Mouse (Mus musculus) G1E (cell line): ENCODE data around the gene Nfatc2. TPM values are rescaled to one million over a fixed set of nuclear protein-coding genes. Genes with fewer than 3 reads are reported as not detected.

Source experiments
- ATAC-seq: 2 replicates; pipeline ENCODE4 v1.8.0; 2016; ENCODE audit warnings: mild to moderate bottlenecking; ENCODE audit not compliant: insufficient number of reproducible peaks, poor library complexity, low FRiP score, severe bottlenecking; ENCODE audit errors: extremely low read depth
- DNase-seq: peaks from one replicate; pipeline ENCODE4 v3.0.0; 2012; ENCODE audit warnings: low spot score
- H3K27me3 ChIP-seq: 2 replicates; pipeline ENCODE4 v1.6.1; 2012; ENCODE audit warnings: mild to moderate bottlenecking, low read length, inconsistent platforms; ENCODE audit not compliant: insufficient read depth
- H3K36me3 ChIP-seq: replicated peaks from 2 replicates; pipeline ENCODE3; 2012; ENCODE audit warnings: mild to moderate bottlenecking, inconsistent platforms
- H3K4me1 ChIP-seq: 2 replicates; pipeline ENCODE4 v1.6.1; 2012; ENCODE audit warnings: low read depth, low read length, inconsistent platforms, mixed read lengths; ENCODE audit not compliant: insufficient read depth
- H3K4me3 ChIP-seq: 2 replicates; pipeline ENCODE4 v1.5.1; 2012; ENCODE audit warnings: low read depth, mild to moderate bottlenecking, inconsistent platforms, low read length, moderate library complexity, mixed read lengths
- H3K9me3 ChIP-seq: replicated peaks from 2 replicates; pipeline ENCODE4 v1.6.1; 2012; ENCODE audit warnings: inconsistent platforms
- CTCF ChIP-seq: IDR thresholded peaks from 2 replicates; pipeline ENCODE4 v1.5.1; 2012; ENCODE audit warnings: low read depth, low read length, inconsistent platforms, mixed read lengths
- GATA1 ChIP-seq: IDR thresholded peaks from 2 replicates; pipeline ENCODE4 v1.6.1; 2012; ENCODE audit warnings: borderline replicate concordance, low read length, inconsistent platforms, mixed read lengths
- GATA2 ChIP-seq: IDR thresholded peaks from 2 replicates; pipeline ENCODE4 v1.6.1; 2012; ENCODE audit warnings: low read depth, low read length, inconsistent platforms, borderline replicate concordance
- POLR2AphosphoS5 ChIP-seq: IDR thresholded peaks from 2 replicates; pipeline ENCODE4 v1.6.1; 2012; ENCODE audit warnings: low read depth, low read length, inconsistent platforms; ENCODE audit not compliant: insufficient replicate concordance
- TAL1 ChIP-seq: conservative IDR thresholded peaks from 2 replicates; pipeline ENCODE4 v1.6.1; 2012; ENCODE audit warnings: low read depth, low read length, inconsistent platforms, mixed read lengths
- polyA plus RNA-seq: library from polyadenylated mRNA; stranded (reverse); fragments of >175 nt; gene quantifications from 2 replicates; pipeline ENCODE4 v1.2.3, GENCODE M21; 2012
- total RNA-seq, 2 experiments: library from RNA; stranded (forward) in 1 of 2; stranded (reverse) in 1 of 2; fragments of 200-1000 nt in 1 of 2; fragments of >200 nt in 1 of 2; fragmentation: Nextera tagmentation in 1 of 2; gene quantifications; 2 replicates each; pipeline ENCODE4 v1.2.3; 2014 to 2017

Nfatc2 gene
- total and polyA plus RNA-seq, 3 experiments, result 0.27 TPM; not detected in 2

DNA sequence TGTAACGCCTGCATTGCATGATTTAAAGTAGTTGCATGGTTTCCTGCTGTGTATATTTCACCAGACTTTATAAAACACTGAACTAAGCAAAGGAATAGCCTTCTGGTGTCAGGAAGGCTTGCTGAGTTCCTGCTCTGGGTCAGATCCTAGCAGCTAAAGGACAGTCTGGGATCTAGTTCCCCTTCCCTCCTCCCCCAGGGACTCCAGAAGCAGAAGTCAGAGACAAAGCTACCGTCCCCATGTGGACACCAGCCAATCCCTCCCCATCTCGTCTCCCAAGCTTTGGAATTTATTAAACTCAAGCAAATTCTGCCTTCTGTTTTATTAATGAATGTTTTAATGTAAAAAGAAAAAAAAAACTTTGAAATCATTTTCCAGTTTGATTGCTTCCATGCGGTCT, 23.6 kb upstream of the Nfatc2 start:
- ATAC-seq, result no peak
- H3K9me3 ChIP-seq, result peaks cover 93% of the 10 kb centered on the region
- no peaks in the 10 kb centered on the region for H3K27me3 ChIP-seq
- no peak overlapping the region for H3K4me3 ChIP-seq
- DNase-seq, result no peak
- H3K4me1 ChIP-seq, result no peaks in the 10 kb centered on the region
- TF ChIP-seq GATA2 (no peak), CTCF (no peak), TAL1 (no peak), POLR2AphosphoS5 (no peak), GATA1 (no peak)
- H3K36me3 ChIP-seq, result no peaks in the 10 kb centered on the region

DNA sequence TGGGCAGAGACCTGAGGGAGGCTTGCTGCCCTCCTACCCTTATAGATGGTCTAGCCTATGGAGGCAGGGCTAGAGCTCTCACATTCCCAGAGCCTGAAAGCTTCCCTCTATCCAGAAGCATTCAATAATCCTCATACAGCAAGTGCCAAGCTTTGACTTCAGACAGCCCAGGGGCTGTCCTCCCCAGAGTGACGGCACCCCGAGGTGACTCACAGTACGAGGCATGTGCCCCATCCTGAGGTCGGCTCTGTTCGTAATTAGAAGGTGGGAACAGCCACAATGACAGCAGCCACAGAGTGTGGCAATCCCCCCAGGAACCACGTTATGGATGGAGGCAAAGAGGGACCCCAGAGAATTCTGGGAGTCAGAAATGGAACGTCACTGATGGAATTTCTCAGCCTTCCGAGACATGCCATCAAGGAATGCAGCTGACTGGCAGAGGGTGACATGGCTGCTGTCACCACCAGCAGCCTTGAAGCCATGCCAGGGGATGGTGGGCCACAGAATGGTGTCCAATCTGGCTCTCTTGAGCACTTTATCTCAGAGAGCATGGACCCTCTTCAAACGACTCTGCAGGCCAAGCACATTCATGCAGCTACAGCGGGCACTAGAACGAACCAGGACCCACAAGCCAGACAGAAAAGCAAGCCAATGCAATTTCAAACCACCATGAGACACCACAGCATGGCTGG, 19.8 kb upstream of the Nfatc2 start:
- Histone ChIP-seq H3K4me1 (no peaks in the 10 kb centered on the region), H3K36me3 (no peaks in the 10 kb centered on the region), H3K9me3 (peaks cover 94% of the 10 kb centered on the region), H3K27me3 (no peaks in the 10 kb centered on the region), H3K4me3 (no peak overlapping the region)
- ATAC-seq (no peak), DNase-seq (no peak)
- TF ChIP-seq TAL1 (no peak), CTCF (no peak), GATA1 (no peak), POLR2AphosphoS5 (no peak), GATA2 (no peak)

DNA sequence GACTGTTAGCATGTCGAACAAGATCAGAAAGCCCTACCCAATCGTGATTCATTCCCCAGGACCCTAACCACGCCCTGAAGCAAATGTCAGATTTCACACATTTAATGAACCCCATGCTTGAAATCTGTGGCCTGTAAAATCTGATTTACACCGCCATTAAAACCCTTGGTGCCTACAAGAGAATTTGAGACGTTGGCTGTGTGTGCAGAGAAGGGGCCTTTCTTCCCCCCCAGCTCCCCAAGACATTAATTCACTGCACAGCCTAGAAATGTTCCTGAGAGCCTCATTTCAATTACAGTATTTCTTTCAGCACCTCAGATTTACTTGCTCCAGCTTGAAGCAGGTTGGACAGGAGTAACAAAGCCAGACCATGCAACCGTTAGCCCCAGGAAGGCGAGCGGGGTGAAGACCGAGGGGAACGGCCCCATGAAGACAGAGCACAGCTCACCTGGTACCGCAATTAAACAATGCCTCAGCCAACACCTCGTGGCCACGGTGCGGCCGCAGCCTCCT, 16.8 kb upstream of the Nfatc2 start:
- H3K4me3 ChIP-seq, result no peak overlapping the region
- no peaks in the 10 kb centered on the region for H3K4me1 ChIP-seq
- DNase-seq (no peak), ATAC-seq (no peak)
- no peaks in the 10 kb centered on the region for H3K27me3 ChIP-seq
- no peak for TF ChIP-seq POLR2AphosphoS5
- no peak for TF ChIP-seq TAL1
- TF ChIP-seq GATA1, result no peak
- TF ChIP-seq CTCF, result no peak
- no peak for TF ChIP-seq GATA2
- no peaks in the 10 kb centered on the region for H3K36me3 ChIP-seq
- peaks cover 92% of the 10 kb centered on the region for H3K9me3 ChIP-seq

DNA sequence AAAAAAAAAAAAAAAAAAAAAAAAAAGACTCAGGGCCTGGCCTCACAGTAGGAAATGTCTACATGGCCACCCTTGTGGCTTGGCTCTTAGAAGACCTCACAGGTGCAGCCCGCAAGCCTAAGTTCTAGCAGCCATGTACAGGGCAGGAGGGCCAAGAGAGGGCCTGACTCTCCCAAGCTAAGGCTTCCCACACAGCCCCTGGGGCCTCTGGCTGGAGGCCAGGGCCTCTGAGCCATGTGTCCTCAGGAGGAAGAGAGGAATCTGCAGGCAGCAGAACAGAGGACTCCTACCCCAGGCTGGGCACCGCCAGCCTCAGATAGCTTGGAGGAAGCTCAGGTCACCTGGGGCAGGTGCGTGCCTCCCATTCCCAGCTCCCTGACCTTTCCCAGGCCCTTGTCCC, 13.7 kb upstream of the Nfatc2 start:
- no peak for ATAC-seq
- H3K4me1 ChIP-seq, result no peaks in the 10 kb centered on the region
- no peaks in the 10 kb centered on the region for H3K36me3 ChIP-seq
- no peak for DNase-seq
- no peak overlapping the region for H3K4me3 ChIP-seq
- no peaks in the 10 kb centered on the region for H3K27me3 ChIP-seq
- peaks cover 88% of the 10 kb centered on the region for H3K9me3 ChIP-seq
- TF ChIP-seq GATA1 (no peak), POLR2AphosphoS5 (no peak), CTCF (no peak), TAL1 (no peak), GATA2 (no peak)

DNA sequence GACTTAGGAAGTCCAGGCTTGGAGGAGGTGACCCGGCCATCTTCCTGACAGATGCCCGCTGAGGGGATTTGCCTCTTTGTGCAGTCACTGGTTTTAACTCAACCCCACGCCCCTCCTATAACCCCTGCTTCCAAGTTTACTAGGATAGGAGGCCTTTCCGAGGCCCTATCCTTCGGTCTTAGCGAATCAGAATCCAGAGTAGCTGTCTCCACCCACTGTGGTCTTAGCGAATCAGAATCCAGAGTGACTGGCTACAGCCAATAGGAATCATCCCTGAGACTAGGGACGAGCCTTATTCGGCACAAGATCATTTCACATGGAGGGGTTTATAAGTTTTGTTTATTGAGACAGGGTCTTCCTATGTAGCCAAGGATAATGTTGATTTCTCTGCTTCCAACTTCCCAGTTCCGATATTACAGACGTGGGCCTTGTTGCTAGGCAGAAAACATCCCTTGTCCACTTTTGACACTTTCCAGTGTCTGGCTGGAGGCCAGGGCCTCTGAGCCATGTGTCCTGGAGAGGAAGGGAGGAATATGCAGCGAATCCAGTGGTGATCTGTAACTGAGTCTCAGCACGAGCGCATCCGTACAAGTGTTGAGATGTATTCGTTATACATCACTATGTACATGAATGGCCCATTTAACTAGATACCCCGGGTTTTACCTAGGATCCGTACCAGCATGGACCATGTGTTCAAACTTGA, 12.9 kb upstream of the Nfatc2 start:
- no peak for ATAC-seq
- H3K4me3 ChIP-seq, result no peak overlapping the region
- DNase-seq, result no peak
- no peaks in the 10 kb centered on the region for H3K36me3 ChIP-seq
- H3K4me1 ChIP-seq, result no peaks in the 10 kb centered on the region
- H3K27me3 ChIP-seq, result no peaks in the 10 kb centered on the region
- H3K9me3 ChIP-seq, result peaks cover 89% of the 10 kb centered on the region
- TF ChIP-seq TAL1 (no peak), GATA2 (no peak), CTCF (no peak), GATA1 (no peak), POLR2AphosphoS5 (no peak)
